Mouse (Mus musculus) lung, postnatal 10 days (tissue): ENCODE measurements around the gene Cdc37.

Experiments
- DNase-seq: peaks from one replicate; pipeline ENCODE4 v3.0.0; 2021

Gene Cdc37

DNA sequence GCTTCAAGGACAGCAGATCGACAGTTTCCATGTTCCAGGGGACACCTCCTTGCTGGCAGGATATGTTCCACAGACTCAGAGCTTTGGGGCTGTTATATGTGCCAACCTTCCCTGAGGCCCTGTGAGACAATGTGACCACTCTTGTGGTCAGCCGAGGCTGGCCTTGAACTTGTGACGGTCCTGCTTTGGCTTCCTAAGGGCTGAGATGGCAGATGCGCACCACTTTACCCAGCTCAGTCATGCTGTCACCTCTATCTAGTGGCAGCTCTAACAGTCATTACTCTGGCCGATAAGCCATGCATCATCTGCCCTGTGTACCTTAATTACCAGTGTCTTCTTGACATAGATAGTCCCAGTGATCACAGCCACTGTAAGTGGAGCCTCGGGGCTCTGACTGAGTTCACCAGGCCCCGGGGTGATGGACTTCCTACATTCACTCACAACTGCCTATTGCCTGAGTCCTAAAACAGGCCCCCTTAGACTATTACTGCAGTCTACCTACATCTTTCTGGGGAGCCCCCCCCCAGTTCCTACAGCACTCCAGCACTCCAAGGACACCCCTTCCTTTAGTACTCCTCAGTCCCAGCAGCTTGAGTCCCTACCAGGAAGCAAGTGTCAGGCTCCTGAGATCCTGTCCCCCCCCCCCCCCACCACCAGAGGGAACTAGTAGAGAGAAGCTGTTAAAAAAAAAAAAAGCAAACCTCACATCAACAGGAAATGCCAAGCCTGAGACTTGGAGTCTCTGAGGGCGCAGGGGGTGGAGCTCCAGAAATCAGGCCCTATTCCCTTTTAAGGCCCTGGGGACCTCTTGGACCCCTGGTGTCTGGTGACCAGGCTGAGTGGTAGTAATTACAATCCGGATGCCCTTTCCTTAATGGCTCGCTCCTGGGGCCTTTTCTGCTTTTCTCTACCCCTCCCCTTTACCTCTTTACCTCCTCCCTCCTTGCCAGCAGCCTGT is 17.6 kb upstream of the Cdc37 start:
- peak; percentile 85 for DNase-seq

- no peak for DNase-seq
These were observed 16.7 kb upstream of the Cdc37 start for GRCm38 (mm10) chr9:21166516-21166915.

- peak; percentile 73 for DNase-seq
These were observed 16.2 kb upstream of the Cdc37 start for GRCm38 (mm10) chr9:21165952-21166451.

DNA sequence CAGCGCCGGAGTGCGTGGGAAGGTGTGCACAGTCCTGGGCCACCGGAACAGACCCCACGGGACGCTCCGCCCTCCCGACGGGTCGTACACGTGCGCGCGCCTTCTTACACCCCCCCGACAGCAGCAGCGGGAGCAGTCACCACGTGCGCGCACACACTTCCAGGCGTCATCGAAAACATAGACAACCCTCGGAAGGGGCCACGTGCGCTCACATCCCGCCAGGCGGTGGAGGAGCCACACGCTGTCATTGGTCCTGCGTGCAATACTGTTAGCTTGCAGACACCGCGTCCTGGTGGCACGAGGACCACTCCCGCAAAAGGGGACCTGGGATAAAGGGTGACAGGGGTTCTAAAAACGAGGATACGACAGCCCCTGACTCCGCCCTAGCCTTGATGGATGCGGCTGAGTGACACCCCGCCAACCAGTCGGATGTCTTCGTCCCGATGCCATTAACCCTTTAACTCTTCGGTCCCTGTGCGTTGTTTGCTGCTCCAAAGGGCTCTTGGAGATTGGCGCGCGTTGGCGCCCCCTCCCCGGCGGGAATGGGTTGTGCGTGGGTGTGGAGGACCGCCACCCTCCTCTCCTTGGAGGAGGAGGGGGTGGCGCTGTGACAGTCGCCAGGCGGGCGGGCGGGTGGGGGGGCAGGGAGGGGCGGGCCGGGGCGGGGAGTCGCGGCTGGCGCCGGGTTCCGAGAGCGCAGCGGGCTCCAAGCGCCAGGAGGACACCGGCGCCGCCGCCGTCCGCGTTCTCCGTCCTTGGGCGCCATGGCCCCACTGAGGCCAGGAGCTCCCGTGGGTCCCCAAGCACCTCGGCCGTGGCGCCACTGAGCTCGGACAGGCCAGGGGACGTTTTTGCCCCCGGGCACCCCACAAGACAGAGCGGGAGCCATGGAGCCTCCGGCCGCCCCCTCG is 15.5 kb upstream of the Cdc37 start, which contains the start of gene Pde4a:
Pde4a (plus strand) TSS at position 674 of the 911 bp plus-strand sequence.
- DNase-seq: peak; percentile 78

DNA sequence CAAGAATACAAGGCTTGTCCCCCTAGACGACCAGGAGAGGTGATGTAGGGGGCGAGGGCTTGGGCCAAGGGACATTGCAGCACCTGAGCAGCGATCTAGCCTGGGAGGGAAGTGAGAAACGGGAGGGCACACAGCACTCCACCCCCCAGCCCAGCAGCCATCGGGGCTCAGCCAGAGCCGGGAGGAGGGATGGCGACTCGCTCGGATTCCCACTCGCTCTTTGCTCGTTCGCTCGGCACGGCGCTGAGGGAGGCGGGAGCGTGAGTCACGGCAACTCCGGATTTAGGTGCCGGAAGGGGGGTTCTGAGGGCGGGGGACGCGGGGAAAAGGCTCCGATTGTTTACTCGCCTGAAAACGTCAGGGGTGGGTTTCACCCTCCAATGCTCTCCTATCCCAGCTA is 14.3 kb upstream of the Cdc37 start:
- peak; percentile 37 for DNase-seq

DNA sequence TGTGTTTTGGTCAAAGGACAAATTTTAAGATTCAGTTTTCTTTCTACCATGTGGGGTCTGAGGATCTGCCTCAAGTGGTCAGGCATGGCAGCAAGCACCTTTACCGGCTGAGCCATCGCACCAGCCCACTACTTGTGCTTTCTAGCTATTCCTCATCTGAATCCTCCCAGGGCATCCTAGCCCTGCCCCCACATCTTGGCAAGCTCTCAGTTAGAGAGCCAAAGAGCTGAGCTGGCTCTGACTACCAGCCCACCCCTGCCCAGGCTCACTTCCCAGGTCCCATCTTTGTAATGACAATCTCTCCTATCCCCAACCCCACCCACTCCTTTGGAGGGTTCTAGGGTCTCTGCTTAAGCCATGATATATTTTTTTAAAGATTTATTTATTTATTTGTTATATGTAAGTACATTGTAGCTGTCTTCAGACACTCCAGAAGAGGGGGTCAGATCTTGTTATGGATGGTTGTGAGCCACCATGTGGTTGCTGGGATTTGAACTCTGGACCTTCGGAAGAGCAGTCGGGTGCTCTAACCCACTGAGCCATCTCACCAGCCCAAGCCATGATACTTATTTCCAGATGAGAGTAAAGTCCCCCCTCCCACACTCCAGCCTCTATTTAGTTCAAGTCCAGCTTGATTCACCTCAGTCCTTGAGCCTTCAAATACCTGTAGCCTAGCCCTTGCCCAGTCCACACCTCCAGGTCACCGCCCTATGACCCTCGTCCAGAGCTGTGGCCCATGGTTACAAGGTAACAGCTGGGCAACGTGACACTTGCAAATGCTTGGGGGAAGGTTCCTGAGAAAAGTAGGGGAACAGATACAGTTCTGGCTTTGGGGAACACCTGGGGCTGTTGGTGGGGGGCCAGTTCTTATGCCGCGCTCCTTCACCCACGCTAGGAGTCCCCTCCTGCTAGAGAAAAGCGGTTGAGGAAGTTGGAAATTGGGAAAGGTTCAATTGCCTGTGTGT is 13.6 kb upstream of the Cdc37 start:
- DNase-seq: no peak

DNA sequence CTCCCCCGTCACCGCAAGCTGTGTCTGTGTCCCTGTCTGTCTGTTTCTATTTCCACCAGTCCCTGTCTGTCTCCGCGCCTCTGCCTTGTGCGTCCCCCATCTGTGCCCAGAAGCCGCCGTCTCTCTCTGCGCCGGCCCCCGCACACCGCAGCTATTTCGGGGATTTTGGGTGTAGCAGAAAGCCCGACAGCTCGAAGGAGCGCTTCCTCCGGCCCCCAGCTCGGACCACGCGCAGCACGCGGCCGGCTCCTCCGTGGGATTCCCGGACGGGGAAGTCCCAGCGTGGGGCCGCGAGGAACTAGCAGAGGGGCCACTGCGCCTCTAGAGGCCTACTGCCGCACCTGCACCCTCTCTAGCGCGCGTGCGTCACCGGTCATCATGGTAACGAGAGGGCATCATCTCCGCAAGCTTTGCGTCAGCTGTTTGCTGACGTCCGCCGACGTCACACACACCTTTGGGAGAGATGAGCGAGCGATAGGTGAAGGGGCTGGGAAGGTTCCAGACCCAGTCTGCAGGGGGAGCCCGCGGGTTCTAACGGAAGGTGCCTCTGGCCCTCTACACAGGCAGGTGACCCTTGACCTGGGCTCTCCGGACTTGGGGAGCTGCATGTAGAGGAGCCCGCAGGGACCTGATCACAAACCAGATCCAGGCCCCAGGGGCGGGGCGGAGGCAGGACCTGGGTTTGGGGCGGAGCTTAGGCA is 11.6 kb upstream of the Cdc37 start:
- peak; percentile 93 for DNase-seq

DNA sequence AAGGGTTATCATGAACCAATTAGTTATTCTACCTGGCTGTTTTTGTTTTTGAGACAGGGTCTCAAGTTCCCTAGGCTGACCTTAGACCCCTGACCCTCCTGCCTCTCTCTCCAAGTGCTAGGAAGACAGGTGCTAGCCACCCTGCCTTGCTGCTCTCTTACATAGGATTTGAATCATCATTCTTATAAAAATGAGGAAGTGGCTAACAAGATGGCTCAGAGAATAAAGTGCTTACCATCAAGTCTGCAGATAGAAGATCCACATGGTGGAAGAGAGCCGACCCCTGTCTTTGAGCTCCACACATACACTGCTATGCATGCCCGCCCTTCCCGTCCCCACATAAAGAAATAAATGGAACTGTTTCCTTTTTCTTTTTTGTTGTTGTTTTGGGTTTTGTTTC is 5.0 kb upstream of the Cdc37 start:
- DNase-seq: no peak

GRCm38 (mm10) chr9:21153833-21154232 is 4.1 kb upstream of the Cdc37 start:
- DNase-seq: peak; percentile 66

DNA sequence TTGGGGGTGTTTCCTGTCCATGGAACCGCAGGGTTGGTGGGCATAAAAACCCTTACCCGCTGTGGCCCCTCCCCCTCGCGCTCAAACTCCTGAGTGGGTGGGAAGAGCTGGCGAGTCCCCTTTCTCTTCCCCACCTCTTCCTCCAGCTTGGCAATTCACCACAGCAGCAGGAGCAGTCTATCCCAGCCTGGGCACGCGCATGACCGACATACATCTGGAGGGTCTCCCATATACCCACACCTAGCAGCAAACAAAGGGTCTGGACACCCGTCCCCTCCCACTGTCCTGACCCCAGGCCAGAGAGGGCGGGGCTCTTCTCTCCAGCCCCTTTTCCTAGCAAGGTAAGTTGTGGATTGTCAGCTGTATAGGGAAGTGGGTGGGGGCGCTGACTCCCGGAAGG is 3.5 kb upstream of the Cdc37 start:
- DNase-seq: no peak

DNA sequence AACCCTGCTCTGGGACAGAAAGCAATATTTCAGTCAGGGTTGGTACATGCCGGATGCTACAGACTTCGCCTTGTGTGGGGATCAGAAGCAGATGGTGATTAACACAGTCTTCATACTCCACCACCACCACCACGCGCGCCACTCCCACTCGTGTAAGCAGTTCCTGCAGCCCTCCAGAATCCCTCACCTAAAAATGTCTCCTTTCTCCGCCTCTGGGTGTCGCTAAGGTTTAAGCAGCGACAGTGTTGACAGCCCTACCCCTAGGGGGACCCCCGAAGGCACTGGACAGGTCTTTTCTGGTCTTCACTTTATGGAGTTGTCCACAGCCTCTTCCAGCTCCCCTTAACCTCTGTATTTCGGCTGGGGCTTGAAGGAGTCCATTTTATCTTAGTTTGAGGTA is 2.9 kb upstream of the Cdc37 start:
- peak; percentile 83 for DNase-seq

GRCm38 (mm10) chr9:21149077-21149653 is 617 bp downstream of the Cdc37 start:
- no peak for DNase-seq

DNA sequence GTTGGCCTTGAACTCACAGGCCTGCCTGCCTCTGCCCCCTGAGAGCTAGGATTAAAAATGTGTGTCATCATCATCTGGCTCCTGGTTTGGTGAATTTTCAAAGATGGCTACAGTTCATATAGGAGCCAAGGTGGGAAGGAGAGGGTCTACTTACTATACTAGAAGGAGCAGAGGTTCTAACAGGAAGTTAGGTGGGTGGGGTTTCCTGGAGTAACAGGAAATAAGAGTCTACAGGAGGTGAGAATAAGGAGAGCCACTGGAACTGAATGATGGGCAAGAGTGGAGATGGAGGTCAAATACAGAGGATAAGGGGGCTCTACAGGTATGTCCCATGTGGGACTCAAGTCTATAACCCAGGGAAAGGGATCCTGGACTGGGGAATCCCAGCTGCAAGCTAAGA is 1.4 kb downstream of the Cdc37 start:
- no peak for DNase-seq

GRCm38 (mm10) chr9:21146722-21147121 is 3.1 kb downstream of the Cdc37 start:
- DNase-seq: peak; percentile 61

DNA sequence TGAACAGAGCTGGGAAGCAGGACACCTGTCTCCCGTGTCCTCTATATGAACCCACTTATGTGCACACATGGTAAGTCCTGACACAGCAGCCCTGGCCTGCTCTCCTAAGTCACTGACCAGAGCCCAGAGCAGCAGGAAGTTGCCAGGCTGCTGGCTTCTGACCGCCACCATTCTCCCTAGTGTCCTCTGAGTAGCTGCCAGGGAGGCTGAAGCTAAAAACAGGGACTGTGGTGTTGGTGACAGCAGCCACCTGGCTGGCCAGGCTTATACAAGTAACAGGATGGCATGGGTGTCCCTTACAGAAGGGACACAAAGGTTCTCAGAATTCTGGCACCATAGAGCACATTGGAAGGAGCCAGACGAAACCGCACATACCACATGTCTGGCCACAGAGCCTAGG is 4.4 kb downstream of the Cdc37 start:
- DNase-seq: peak; percentile 50

GRCm38 (mm10) chr9:21144361-21144760 is 5.4 kb downstream of the Cdc37 start:
- no peak for DNase-seq

GRCm38 (mm10) chr9:21141922-21142321 is 7.9 kb downstream of the Cdc37 start:
- no peak for DNase-seq

- DNase-seq: no peak
These were observed 11.4 kb downstream of the Cdc37 start for GRCm38 (mm10) chr9:21138386-21138785.

DNA sequence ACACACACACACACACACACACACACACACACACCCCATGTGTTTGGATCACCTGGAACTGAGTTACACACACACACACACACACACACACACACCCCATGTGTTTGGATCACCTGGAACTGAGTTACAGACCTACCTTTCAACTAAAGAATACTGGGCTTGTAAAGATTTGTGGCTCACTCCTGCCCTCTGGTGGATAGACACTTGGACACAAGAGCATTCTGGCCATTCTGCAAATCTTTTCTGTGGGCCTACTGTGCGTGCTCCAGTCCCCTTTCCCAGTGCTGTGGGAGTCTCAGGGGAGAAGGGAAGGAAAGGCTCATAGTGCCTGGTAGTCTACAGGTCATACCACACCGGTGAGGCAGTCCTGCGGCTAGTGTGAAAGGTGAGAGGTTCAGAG is 12.6 kb downstream of the Cdc37 start:
- DNase-seq: peak; percentile 78

DNA sequence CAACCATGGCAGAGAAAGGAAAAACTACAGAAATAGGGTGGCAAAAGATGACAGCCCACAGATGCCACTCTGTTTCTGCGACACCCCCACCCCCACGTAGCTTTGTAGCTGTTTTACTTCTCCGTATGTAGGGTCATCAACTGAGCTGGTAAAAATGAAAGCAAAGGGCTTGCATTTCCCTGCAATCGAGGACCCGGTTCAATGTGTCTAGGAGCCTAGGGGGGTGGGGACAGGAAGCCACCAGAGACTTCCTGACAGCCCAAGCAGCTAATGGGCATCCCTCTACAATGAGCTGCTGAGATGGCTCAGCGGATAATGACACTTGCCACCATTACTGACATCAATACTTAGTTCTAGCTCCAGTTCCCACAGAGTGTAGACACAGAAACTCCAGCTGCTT is 13.4 kb downstream of the Cdc37 start:
- peak; percentile 43 for DNase-seq

GRCm38 (mm10) chr9:21135941-21136381 is 13.8 kb downstream of the Cdc37 start:
- DNase-seq: no peak
